Mouse (Mus musculus): ENCODE measurements at regions not wholly inside any gene's neighbourhood (a gene's known extent, or its start where the extent isn't known, plus 50 kb on each side); places are given as distances from the start of the nearest gene placed in this dataset.

DNA sequence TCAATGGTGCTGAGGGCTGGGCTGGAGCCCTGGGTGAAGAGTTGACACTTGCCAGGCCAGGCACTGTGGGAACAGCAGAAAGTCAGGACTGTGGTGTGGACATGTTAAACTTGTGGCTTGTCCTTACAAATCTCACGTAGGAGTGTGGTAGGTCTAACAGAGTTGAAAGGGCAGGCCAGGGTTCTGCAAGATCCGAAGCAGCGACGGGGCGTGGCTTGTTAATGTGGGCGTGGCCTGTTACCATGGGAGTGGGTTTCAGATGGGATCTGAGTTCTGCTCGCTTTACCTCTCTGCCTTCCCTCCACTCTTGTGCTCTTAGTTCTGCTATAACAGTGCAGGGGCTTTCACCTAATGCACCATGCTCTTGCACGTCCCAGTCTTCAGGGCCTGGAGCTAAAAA, 94.2 kb upstream of the Mvb12b start:
- peak in 1 of 2 experiments; percentile 6 for DNase-seq

DNA sequence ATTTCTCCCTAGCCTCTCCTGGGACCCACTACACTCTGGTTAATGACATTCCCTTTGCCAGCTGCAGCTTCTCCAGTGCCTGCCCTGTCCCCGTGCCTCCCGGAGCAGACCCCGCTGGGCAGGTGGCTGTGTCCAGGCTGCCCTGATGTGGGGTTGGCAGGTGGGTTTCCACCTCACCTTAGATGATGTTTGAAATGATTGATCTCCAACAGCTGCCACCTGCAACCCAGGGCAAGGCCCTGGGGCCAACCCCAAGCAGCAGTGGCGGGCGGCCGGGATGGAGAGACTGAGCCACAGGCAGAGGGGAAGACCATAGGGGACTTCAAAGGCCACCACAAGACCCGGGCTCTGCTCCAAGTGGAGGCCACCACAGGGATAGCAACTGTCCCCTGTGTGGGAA, 93.6 kb upstream of the Mvb12b start:
- peak in 1 of 2 experiments; percentile 7 for DNase-seq

DNA sequence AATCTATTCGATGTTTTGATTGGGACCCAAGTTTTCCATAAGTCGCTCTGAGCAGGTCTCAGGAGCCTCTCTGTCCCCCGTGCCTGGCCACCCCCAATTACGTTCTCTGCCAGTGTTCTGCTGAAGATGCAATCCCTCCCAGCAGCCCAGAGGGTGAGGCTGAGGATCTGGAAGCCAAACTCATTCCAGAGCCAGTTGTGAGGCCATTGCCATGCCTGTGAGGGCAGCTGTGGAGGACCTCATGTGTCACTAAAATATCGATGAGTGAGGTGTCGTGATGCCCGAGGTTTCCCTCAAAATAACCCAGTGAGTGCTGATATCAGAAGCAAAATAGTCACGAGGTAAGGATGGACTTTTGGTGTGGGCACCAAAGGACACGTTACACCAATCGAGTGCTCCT, 93.1 kb upstream of the Mvb12b start:
- no peak for DNase-seq

DNA sequence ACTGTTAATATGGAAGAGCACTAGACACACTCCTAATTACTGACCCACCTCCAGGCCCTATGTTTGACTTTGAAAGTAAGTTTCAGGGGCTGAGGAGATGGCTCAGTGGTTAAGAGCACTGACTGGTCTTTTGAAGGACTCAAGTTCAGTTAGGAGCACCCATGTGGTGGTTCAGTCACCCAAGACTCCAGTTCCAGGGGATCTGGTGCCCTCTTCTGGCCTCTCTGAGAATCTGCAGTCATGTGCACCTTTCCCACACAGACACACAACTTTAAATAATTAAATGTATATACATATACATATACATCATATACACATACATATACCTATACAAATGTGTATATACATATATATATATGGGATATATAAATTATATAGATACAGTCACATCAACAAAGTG, 91.5 kb upstream of the Mvb12b start:
- peak in 1 of 2 experiments; percentile 15 for DNase-seq

DNA sequence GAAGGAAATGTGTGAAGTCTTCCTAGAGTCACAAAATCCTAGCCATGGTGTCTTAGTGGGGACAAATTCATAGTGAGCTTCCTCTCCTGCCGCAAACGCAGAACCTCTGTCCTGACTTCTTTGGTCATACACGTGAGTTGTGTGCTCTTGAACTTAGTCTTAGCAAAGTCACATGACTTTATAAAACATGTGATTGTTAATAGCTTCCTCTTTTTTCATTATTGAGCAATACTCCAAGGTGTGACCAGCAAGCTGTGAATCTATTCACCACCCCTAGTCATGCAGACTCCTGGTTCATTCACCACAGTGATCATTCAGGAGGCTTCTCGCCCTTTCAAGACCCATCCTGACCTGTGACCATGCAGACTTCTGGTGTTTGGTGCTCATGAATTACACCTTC, 90.8 kb upstream of the Mvb12b start:
- DNase-seq, result no peak

DNA sequence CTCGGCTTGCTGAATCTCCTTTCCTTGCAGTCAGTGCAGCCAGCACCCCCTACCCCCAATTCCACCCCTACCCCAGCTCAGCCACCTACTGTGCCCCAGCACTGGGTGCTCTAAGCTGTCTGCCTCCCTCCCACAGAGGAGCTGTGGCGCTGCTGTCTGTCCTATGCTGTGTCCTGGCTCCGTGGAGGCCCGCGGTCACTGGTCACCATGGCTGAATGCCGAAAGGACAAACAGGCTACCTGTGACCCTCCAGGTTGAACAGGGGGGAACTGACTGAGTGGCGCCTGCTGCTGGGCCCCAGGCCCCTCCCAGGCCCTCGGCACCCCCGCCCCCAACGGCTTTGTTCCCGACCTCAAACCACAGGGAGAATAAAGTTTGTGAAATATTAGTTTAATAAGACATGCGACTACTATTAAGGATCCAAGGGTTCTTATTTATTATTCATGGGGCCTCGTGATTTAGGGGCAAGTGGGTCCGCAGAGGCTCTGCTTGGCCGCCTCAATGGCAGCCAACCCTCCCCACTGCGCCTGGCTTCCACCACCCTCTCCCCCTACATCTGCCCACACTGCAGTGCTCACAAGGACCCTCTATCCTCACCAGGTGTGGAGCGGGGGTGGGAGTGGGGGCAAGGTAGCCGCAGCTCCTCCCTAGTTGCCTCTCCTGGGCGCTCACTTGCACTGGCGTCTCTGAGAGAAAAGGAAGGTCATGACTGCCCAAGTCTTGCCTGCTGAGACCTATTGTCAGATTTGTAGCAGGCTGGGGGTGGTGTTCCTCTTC, 90.0 kb upstream of the Mvb12b start:
- no peak for DNase-seq

DNA sequence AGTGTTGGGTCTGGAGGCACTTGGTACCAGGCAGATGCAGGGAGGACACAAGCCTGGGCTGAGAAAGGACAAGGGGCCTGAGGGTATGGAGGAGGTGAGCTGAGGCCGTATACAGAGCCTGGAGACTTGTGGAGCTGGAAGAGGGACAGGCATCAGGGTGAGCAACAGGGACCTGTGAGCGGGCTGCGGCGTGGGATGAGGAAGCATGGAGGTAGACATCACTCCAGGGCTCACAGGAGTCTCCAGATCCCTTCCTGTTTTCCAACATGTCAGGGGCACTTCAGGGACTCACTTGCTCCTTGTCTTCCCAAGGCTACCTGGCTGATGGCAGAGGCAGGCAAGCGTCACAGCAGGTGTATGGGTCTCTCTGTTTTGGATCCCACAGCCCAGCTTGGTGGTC, 89.4 kb upstream of the Mvb12b start:
- DNase-seq, result no peak

DNA sequence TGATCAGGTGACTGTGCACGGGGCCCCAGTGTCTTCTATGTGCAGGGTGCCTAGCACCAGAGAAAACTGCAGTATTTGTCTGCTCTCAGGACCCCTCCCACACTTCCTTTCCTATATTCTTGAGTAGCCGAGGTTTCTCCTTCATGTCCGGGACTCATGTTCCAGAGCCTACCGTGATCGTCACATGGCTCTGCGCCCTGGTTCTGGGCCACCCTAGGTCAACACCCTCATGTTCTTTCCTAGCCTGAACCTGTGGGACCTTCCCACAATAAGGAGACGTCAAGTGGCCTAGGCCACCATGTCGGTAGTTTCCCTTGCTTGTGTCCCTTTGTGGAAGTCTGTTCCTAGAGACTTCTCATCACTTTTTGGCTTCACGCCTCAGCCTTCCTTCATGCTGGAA, 88.4 kb upstream of the Mvb12b start:
- no peak for DNase-seq

DNA sequence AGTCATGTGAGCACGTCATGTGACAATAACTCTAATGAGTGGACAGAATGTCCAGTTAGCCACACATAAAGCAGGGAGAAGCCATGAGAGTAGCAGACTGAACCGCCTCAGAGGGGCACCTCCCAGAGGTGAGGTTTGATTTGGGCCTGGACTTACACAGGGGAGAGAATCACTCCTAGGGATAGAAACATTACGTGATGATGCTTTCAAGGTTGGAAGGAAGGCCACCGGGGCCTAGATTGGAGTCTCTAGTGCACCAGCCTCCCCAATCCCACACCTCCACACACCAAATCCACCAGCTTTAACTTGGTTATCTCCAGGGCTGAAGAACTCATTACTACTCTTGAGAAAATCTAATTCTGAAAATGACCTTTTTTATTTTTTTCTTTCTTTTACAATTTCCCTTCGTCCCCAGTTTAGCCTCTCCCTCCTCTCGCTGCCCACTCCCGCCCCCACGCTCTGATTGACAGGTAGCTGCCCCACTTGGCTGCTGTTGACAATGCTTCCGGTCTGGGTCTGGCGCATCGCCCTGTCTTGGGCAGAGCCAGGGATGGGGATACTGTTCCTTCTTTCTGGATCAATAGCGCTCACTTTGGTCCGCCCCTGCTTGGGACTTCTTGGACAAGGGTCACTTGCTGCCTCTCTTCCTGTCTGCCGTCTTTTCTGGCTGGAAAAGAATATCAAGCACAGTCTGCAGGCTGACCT, 87.8 kb upstream of the Mvb12b start:
- DNase-seq, result peak; percentile 90

DNA sequence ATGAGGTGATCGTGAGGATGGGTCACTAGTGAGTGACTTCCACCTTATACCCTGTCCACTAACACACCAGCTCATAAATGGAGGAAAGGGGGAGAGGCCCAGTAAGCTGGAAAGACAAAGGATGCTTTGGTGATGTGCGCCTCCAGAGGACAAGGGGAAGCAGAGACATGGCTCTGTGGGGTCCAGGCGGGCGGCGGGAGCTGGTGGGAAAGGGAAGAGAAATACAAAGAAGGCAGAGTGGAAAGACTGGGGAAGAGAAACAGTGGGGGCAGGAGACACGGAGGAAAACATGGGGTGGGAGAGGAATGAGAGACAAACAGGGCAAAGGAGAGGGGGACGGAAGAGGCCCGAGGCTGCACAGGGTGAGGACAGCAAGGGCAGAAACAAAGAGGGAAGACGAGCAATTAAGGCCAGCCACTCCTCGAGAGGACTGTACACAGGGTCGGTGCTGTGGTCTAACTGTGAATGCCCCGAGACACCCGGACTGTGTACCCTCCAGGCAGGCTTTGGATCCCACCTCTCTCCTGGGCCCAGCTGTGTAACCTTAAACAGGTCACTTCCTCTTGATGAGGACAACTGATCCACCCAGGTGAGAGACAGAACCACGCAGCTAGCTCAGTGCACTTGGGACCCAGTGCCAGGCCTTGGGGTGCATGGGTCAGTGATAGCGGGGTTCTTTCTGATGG, 87.1 kb upstream of the Mvb12b start:
- DNase-seq, result no peak

DNA sequence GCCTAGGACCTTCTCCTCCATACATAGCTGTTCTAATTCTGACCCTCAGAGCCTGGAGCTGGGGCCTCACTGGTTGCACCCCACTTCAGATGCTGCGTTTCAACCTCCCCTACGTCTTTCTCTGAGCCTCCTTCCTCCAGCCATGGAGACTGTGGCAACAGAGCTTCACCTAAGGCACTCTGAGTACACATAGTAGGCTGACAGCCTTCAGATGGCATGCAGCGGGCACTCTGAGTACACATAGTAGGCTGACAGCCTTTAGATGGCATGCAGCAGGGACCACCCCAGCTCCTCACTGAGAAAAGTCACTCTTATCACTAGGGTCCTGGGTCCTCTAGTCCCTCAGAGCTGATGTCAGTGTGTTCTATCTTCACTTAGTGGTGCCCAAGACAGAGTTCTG, 86.3 kb upstream of the Mvb12b start:
- no peak for DNase-seq

DNA sequence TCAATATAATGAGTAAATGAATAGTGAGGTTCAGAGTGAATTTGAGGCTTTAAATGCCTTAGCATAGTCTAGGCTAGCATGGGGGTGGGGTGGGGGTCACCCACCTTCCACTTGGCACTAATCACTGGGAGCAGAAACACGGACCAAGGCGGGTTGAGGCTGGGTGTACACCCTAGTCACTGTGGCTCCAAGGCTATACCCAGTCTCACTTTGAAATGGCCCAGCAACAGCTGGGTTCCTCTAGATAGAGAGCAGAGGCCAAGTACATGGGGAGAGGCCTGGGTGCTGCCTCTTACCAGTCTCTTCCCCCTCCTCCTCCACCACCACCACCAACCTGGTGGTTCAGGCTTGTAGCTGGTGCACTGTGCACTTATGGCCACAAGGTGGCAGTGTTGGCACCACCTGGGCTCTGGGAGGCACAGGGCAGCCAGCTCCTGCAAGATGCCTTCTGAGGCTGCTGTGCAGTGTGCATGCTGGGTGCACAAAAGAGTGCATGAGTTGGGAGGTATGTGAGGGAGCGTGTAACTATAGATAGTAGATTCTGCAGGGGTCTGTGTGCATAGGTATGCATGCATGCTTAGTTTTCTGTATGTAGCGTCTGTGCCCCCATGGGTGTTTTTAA, 85.6 kb upstream of the Mvb12b start:
- peak; percentile 91 to 92 for DNase-seq

DNA sequence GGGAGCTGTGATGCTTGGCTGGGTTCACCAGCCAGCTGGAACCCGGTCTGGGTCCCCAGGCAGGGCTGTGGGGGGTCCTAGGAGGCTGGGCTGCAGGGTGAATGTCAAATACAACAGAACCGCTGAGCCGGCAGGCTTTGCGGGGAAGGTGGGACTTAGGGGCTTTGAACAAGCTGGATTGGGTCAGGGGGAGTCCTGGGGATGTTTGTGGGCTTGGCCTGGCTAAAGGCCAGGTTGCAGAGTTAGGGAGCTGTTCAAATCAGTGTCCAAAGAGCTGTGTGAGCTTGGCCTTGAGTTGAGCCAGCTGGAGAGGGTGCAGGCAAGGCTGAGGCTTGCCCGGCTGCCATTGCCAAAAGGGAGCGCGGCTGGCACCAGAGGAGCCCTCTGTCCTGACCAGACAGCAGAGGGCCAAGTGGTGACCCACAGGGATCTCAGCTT, 79.3 kb upstream of the Mvb12b start:
- DNase-seq, result peak; percentile 91 to 95

DNA sequence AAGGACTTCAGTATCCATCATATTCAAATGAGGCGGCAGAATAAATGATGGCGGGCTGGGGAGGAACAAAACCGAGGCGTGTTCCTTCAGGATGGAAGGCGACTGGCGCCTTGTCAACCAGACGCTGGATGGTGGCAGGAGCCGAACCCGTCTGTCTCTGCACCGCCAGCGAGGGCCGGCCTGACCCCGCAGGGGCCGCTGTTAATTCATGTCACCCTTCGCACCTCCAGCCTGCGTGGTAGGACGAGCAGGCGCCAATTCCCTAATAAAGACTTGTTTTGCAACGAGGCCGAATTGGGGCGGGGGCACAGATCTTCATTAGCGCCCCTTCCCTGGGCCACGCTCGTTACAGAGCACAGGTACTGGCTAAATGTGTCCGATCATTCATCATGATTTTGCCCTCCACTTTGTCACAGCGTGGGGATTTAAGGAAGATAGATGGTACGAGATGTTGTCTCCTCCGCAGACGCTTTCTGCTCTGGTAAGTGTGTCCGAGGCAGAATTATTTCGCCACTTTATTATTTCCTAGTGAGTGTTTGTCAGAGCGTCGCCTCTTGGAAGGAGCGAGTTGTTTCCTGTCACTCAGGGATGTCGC, 78.7 kb upstream of the Mvb12b start:
- DNase-seq, result peak; percentile 81 to 85

DNA sequence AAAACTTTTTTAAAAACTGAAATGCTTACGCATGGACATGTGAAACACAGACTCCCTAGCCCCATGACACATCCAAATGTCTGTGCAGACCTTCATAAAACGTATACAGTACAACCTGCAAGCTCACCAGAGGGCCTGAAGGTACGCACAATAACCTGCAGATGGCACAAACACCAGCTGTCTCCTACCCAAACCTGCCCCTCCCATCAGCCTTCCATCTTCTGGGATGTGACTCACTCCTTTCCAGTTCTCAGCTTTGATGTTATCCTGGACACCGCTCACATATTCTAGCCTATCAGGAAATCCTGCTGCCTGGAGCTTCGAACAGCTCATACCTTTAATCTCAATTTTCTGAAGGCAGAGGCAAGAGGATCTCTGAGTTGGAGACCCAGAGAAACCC, 76.3 kb upstream of the Mvb12b start:
- DNase-seq, result no peak

DNA sequence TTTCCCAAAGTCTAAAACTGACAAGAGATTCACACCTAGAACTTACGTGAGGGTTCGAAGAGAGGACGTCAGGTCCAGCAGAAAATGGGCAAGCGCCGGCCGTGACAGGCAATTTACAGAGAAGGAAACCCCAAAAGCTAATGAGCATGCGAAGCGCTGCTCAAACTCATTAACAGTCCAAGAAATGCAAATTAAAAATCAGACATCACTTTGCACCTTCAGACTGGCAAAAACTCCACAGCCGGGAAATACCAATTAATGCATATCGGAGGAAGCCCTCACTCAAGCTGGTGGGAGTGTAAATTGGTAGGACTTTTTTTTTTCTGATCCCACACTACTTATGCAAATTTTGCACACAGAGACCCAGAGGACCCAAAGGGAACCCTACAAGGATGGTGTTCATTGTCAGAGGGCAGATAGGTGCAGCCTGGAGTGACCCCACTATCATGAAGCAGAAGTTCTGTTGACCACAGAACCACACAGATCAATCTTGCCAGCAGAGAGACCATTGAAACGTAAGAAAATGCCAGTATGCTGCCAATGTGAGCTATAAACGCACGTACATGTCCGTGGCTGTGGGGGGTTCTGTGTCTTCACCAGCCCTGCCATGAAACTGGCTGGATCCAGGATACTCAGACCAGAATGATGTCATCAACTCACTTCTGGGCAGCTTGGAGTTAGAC, 74.8 kb upstream of the Mvb12b start:
- DNase-seq, result no peak

DNA sequence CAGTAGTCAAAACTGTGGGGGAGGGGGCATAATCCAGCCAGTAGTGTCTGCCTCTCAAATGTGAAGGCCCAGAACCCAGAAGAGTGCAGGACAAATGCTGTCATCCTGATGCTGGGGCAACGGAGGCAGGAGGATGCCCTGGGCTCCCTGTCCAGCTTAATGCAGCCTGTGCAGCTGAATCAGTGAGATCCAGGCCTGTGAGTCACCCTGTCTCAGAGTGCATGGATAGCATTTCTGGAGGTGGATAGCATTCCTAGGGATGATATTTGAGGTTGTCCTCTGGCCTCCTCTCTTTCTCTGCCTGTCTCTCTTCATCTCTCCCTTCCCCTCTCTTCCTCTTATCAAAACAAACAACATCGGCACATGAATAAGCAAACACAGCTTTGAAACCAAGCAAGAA, 73.8 kb upstream of the Mvb12b start:
- no peak for DNase-seq

DNA sequence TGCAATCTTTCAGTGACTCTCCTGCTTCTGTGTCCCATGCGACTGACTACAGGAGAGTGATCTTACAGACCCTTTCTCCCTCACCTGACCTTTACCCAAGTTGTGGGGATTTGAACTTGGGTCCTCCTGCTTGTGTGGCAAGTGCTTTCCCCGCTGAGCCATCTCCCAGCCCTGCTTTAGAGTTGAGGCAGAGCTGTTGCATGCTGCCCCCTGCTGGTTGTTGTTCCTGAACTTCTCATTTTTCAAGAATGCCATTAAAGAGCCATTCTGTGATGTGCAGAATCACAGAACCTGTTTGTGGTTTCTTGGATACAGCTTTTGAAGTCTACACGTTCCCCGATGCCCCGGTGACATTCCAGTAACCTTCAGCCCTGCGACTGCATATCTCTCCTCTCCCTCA, 70.0 kb upstream of the Mvb12b start:
- peak; percentile 66 for DNase-seq

DNA sequence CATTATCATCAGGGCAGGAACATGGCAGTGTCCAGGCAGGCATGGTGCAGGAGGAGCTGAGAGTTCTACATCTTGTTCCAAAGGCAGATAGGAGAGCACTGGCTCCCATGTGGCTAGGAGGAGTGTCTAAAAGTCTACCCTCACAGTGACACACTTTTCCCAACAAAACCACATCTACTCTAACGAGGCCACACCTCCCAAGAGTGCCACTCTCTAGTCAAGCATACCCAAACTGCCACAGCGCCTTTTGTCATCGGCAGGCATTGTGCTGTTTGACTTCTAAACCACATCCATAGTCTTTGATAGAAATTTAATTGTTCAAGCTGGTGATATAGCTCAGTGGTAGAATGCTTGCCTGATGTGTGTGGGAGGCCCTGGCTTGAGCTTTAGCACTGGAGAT, 56.6 kb upstream of the Mvb12b start:
- DNase-seq, result no peak

DNA sequence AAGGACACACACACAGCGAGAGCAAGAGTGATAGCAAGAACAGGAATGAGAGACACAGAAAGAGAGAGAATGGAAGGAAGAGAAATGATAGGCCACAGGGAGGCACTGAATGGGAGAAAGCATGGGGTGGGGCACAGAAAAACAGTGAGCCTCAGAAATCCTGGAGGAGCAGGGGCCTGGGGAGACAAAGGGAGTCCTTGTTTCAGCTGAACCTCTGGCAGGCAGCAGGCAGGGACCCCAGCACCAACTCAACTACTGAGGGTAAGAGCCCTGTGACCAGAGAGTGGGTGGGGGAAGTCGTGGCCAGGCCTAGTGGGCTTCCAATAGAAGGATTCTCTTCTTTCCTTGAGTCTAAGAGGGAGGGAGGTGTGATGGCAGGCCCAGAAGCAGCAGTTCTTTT, 54.3 kb upstream of the Mvb12b start:
- DNase-seq, result no peak

DNA sequence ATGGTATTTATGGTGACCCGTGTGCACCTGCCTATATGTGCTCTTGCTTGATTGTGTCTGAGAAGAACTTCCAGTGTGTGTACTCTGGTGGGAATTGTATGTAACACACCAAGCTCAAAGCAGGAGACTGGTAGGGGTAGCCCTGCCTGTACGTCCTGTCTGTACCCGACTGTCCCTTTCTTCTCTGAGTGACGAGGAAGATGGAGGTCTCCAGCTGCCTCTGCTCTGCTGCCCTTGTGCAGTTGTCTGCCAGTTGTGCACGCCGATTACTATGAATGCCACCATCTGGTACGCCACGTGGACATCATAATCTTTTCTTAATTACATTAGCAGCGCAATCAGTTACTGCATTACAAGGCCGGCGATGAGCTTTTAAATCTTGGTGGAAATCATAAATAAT, 53.6 kb upstream of the Mvb12b start:
- no peak for DNase-seq

DNA sequence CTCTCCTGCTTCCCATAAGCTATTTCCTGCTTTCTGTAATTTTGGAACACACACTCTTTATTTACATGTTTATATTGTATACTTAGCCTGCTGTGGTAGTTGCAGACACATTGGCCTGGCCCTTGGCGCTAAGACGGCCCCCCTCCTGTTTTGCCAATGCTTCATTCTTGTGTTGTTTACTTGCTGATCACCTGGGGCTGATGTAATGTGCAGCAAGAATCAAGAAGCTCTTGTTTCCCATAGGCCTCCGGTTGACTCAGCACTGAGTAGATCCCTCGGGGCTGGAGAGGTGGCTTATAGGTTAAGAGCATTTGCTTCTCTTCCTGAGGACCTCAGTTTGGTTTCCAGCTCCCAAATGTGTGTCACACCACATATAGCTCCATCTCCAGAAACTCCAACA, 52.1 kb upstream of the Mvb12b start:
- no peak for DNase-seq

All from cerebellum, postnatal 10 days (tissue).